Mouse (Mus musculus) layer of hippocampus, adult 2 months (tissue): ENCODE measurements around the gene Nuak1. TPM values are rescaled to one million over a fixed set of nuclear protein-coding genes. Genes with fewer than 3 reads are reported as not detected.

Source experiments
- DNase-seq, 2 experiments: peaks; one replicate each; pipeline ENCODE4 v3.0.0; 2022; ENCODE audit warnings: low spot score in 2 of 2
- H3K27ac ChIP-seq: fragments of 200-600 bp; 2 replicates; pipeline ENCODE4 v1.8.1; 2022
- H3K4me3 ChIP-seq: fragments of 200-600 bp; 2 replicates; pipeline ENCODE4 v1.8.1; 2022; ENCODE audit warnings: mild to moderate bottlenecking
- CTCF ChIP-seq: fragments of 200-600 bp; conservative IDR thresholded peaks from 2 replicates; pipeline ENCODE4 v1.8.1; 2022; ENCODE audit warnings: antibody characterized with exemption, mild to moderate bottlenecking, moderate library complexity
- total RNA-seq, 2 experiments: library from RNA; stranded (reverse); gene quantifications; 2 replicates each; pipeline ENCODE4 v1.2.3; 2021

Nuak1 gene
- total RNA-seq, 2 experiments from 2014 or later: 47.9 to 51.4 TPM

- H3K27ac ChIP-seq: peak overlapping the region; percentile 57; the same call in 1 of the 2 replicates
- TF ChIP-seq CTCF: no peak
- H3K4me3 ChIP-seq: no peak overlapping the region
- peak; percentile 27 to 38 for DNase-seq
Measured at GRCm38 (mm10) chr10:84467555-84468164, 27.3 kb upstream of the Nuak1 start.

- Histone ChIP-seq H3K4me3 (no peak overlapping the region), H3K27ac (no peak overlapping the region)
- TF ChIP-seq CTCF: no peak
- no peak for DNase-seq
Measured at GRCm38 (mm10) chr10:84465511-84465910, 25.1 kb upstream of the Nuak1 start.

- TF ChIP-seq CTCF: no peak
- no peak overlapping the region for H3K27ac ChIP-seq
- H3K4me3 ChIP-seq: no peak overlapping the region
- DNase-seq: no peak
Measured at GRCm38 (mm10) chr10:84460420-84461101, 20.2 kb upstream of the Nuak1 start.

- Histone ChIP-seq H3K4me3 (no peak overlapping the region), H3K27ac (no peak overlapping the region)
- TF ChIP-seq CTCF: no peak
- DNase-seq: no peak
Measured at GRCm38 (mm10) chr10:84458094-84458493, 17.7 kb upstream of the Nuak1 start.

- no peak for DNase-seq
- Histone ChIP-seq H3K27ac (no peak overlapping the region), H3K4me3 (no peak overlapping the region)
- no peak for TF ChIP-seq CTCF
Measured at GRCm38 (mm10) chr10:84457539-84457938, 17.1 kb upstream of the Nuak1 start.

- DNase-seq: no peak
- no peak for TF ChIP-seq CTCF
- H3K4me3 ChIP-seq: no peak overlapping the region
- no peak overlapping the region for H3K27ac ChIP-seq
Measured at GRCm38 (mm10) chr10:84456632-84457320, 16.4 kb upstream of the Nuak1 start.

GRCm38 (mm10) chr10:84451883-84452282 is 11.5 kb upstream of the Nuak1 start:
- no peak for DNase-seq
- Histone ChIP-seq H3K27ac (no peak overlapping the region), H3K4me3 (no peak overlapping the region)
- TF ChIP-seq CTCF: no peak

- peak; percentile 85 for TF ChIP-seq CTCF
- no peak overlapping the region for H3K4me3 ChIP-seq
- peak; percentile 78 to 92 for DNase-seq
- no peak overlapping the region for H3K27ac ChIP-seq
Measured at GRCm38 (mm10) chr10:84450654-84451053, 10.3 kb upstream of the Nuak1 start.

- TF ChIP-seq CTCF: no peak
- H3K27ac ChIP-seq: no peak overlapping the region
- DNase-seq: no peak
- H3K4me3 ChIP-seq: no peak overlapping the region
Measured at GRCm38 (mm10) chr10:84449733-84450132, 9.3 kb upstream of the Nuak1 start.

GRCm38 (mm10) chr10:84447411-84447821 is 7.0 kb upstream of the Nuak1 start:
- no peak for TF ChIP-seq CTCF

GRCm38 (mm10) chr10:84446661-84447060 is 6.3 kb upstream of the Nuak1 start:
- no peak for DNase-seq
- no peak overlapping the region for H3K27ac ChIP-seq
- TF ChIP-seq CTCF: no peak
- no peak overlapping the region for H3K4me3 ChIP-seq

More at GRCm38 (mm10) chr10:84447411-84447821, 7.0 kb upstream of the Nuak1 start:
- Histone ChIP-seq H3K27ac (no peak overlapping the region), H3K4me3 (no peak overlapping the region)
- no peak for DNase-seq

GRCm38 (mm10) chr10:84444396-84444795 is 4.0 kb upstream of the Nuak1 start:
- Histone ChIP-seq H3K27ac (no peak overlapping the region), H3K4me3 (no peak overlapping the region)
- peak; percentile 41 for TF ChIP-seq CTCF
- DNase-seq: no peak

- peak overlapping the region; percentile 78 for H3K4me3 ChIP-seq
- peak overlapping the region; percentile 100 for H3K27ac ChIP-seq
- no peak for TF ChIP-seq CTCF
- no peak for DNase-seq
Measured at GRCm38 (mm10) chr10:84441846-84442245, 1.4 kb upstream of the Nuak1 start.
